Mouse (Mus musculus) lung, adult 2 months (tissue): ENCODE results near the gene Cryaa. TPM values are rescaled to one million over a fixed set of nuclear protein-coding genes. Genes with fewer than 3 reads are reported as not detected.
A peak's percentile ranks its signal among the peaks of the same experiment; 100 is the strongest.

Source experiments
- DNase-seq: peaks from one replicate; pipeline ENCODE4 v3.0.0; 2022
- H3K4me1 ChIP-seq: fragments of 200-500 bp; 2 replicates; pipeline ENCODE4 v1.6.1; 2011; ENCODE audit warnings: low read length; ENCODE audit not compliant: control insufficient read depth, insufficient read depth
- H3K4me3 ChIP-seq: fragments of 200-500 bp; replicated peaks from 2 replicates; pipeline ENCODE3; 2011; ENCODE audit warnings: low read depth, mild to moderate bottlenecking, control low read depth, low read length; ENCODE audit errors: extremely low read depth
- CTCF ChIP-seq: fragments of 200-500 bp; IDR thresholded peaks from 2 replicates; pipeline ENCODE4 v1.5.1; 2011; ENCODE audit warnings: mild to moderate bottlenecking, low read length, control low read depth; ENCODE audit not compliant: insufficient read depth
- POLR2A ChIP-seq: fragments of 200-500 bp; IDR thresholded peaks from 2 replicates; pipeline ENCODE4 v1.6.1; 2011; ENCODE audit warnings: low read depth, mild to moderate bottlenecking, control low read depth, low read length, borderline replicate concordance; ENCODE audit errors: extremely low read depth
- whole genome bisulfite sequencing: fragments of 180-500 bp; shearing (Covaris S2); methylation state at CpG from one replicate; pipeline ENCODE4 v1.1.7; 2018; 5-methylcytosine and 5-hydroxymethylcytosine counted together
- polyA plus RNA-seq: library from polyadenylated mRNA; depleted of rRNA; stranded (reverse); fragments of >200 nt; gene quantifications from 2 replicates; pipeline ENCODE4 v1.2.3, GENCODE M21; 2012

Cryaa gene
- polyA plus RNA-seq, 1 experiment: 2.5 TPM

GRCm38 (mm10) chr17:31657141-31657983 is 20.2 kb upstream of the Cryaa start:
- WGBS: 38% methylated on average over 12 of the region's 12 CpGs
- no peak for DNase-seq
- Histone ChIP-seq H3K4me3 (peak overlapping the region; percentile 87), H3K4me1 (peaks cover 11% of the 10 kb centered on the region; the same call in 1 of the 2 replicates)
- TF ChIP-seq POLR2A: no peak
- no peak for TF ChIP-seq CTCF

- no peak for DNase-seq
- peak overlapping the region; percentile 87 for H3K4me3 ChIP-seq
- TF ChIP-seq CTCF (no peak), POLR2A (no peak)
- peaks cover 11% of the 10 kb centered on the region; the same call in 1 of the 2 replicates for H3K4me1 ChIP-seq
- WGBS: under 1% methylated on average over 23 of the region's 27 CpGs
Observed at GRCm38 (mm10) chr17:31658136-31658467, 19.5 kb upstream of the Cryaa start.

GRCm38 (mm10) chr17:31658468-31659185 is 19.0 kb upstream of the Cryaa start, which contains the start of gene U2af1:
Gene U2af1 (minus strand): TSS chr17:31658892.
- WGBS: under 1% methylated on average over 76 of the region's 77 CpGs
- peak within 1 kb of the TSS; percentile 87 for H3K4me3 ChIP-seq
- no peak for TF ChIP-seq CTCF
- TF ChIP-seq POLR2A: peak; percentile 74

DNA sequence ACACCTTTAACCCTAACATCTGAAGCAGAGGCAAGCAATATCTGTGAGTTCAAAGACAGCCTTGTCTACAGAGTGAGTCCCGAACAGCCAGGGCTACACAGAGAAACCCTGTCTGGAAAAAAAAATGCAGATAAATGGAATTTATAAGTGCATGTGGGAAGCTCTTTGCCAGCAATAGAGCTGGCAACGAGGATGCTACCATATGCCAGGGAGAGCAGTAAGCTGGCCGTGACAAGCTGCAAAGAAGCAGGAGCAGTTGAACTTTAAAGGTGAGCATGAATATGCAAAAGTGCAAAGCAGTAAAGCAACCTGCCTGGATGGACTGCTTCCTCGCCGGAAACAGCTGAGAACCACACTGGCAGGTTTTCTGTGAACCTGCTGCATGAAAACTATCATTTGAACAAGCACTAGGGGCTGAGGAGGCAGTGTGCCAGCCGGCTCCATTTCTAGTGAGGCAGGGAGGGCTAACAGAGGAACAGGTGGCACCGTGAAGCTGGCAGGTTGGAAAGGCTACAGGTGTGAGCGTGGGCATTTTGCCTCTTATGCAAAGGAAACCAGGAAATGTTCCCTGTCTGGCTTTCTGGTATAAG is 16.9 kb upstream of the Cryaa start:
- TF ChIP-seq CTCF (no peak), POLR2A (no peak)
- H3K4me3 ChIP-seq: no peak overlapping the region
- peaks cover 11% of the 10 kb centered on the region; the same call in 1 of the 2 replicates for H3K4me1 ChIP-seq
- WGBS: 68% methylated on average over 8 of the region's 8 CpGs
- DNase-seq: no peak

More at GRCm38 (mm10) chr17:31658468-31659185, 19.0 kb upstream of the Cryaa start, which contains the start of gene U2af1:
- peak; percentile 97 for DNase-seq
- peaks cover 11% of the 10 kb centered on the region; the same call in 1 of the 2 replicates for H3K4me1 ChIP-seq

DNA sequence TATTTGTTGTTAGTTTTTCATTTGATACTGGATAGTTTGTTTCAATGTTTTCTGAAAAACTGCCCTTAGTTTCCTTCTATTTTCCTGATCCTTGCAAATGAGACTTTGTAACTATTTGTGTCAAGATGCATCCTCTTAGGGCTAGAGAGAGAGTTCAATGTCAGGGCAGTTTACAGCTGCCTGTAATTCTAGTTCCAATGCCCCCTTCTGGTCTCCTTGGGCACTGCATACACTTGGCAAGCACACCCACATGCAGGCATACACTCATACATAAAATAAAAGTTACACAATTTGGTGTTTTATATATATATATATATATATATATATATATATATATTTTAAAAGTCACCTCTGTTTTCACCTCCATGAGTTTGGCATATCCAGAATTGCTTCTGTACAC is 14.8 kb upstream of the Cryaa start:
- peaks cover 3% of the 10 kb centered on the region; the same call in 1 of the 2 replicates for H3K4me1 ChIP-seq
- no peak for TF ChIP-seq POLR2A
- no peak for TF ChIP-seq CTCF
- H3K4me3 ChIP-seq: no peak overlapping the region
- DNase-seq: no peak

DNA sequence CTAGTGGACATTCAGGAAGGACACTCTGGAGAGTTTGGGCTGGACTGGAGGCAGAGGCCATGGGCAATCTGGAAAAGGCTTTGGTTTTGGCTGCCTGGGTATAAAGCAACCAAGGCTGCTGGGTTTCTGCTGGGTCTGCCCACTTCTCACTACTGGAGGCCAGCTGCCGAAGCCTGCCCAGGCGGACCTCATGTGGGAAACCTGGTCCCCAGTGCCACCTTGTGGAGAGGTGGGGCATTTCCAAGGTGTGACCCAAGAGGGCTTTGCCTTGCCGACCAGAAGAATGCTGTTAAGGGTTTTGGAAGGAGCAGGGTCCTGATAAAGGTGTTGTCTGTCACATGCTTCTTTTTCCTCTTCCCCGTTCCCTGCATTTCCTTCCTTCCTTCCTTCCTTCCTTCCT is 12.8 kb upstream of the Cryaa start:
- TF ChIP-seq CTCF (peak; percentile 87), POLR2A (no peak)
- Histone ChIP-seq H3K4me1 (no peaks in the 10 kb centered on the region), H3K4me3 (no peak overlapping the region)
- peak; percentile 77 for DNase-seq
- WGBS: 7% methylated on average over 4 of the region's 4 CpGs

DNA sequence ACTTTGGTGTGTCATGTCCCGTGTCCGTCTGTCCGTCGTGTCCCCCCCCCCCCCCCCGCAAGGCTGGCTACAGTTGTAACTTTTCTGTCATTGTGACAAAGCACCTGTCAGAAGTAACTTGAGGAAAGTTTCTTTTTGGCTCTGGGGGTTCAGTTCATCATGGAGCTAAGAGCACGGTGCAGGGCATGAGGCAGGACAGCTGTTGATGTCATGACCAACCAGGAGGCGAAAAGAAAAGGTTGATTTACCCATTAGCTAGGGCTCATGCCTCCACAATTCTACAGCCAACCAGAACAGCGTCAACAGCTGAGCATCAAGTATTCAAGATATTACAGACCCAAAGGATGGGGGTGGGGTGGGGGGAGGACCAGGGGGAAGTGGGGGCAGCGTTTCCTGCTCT is 9.3 kb upstream of the Cryaa start:
- no peak overlapping the region for H3K4me3 ChIP-seq
- TF ChIP-seq CTCF (no peak), POLR2A (no peak)
- DNase-seq: no peak
- no peaks in the 10 kb centered on the region for H3K4me1 ChIP-seq
- WGBS: 56% methylated on average over 9 of the region's 9 CpGs

DNA sequence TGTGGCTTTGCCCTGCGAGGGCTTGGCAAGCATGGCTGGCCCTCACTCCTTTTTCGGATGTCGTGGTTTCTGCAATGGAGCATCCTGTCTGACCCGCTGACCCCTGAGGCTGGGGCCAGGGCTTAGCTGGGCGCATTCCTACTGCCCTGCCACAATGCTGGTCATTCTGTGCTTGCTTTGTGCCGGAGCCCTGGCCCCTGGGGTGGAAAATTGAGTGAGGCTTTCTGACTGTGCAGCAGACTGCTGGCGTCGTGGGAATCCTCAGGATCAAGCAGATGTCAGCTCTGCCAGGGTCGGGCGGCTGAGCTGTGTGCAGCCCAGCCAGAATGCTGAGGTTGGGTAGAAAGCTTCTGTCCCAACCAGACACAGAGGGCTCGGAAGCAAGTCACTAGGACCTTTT is 7.4 kb upstream of the Cryaa start:
- no peak for DNase-seq
- Histone ChIP-seq H3K4me1 (no peaks in the 10 kb centered on the region), H3K4me3 (no peak overlapping the region)
- WGBS: 65% methylated on average over 11 of the region's 11 CpGs
- TF ChIP-seq CTCF: no peak
- TF ChIP-seq POLR2A: no peak

- no peaks in the 10 kb centered on the region for H3K4me1 ChIP-seq
- WGBS: 76% methylated on average over 8 of the region's 8 CpGs
- no peak overlapping the region for H3K4me3 ChIP-seq
- DNase-seq: no peak
- TF ChIP-seq CTCF (no peak), POLR2A (no peak)
Observed at GRCm38 (mm10) chr17:31671698-31672097, 5.9 kb upstream of the Cryaa start.

DNA sequence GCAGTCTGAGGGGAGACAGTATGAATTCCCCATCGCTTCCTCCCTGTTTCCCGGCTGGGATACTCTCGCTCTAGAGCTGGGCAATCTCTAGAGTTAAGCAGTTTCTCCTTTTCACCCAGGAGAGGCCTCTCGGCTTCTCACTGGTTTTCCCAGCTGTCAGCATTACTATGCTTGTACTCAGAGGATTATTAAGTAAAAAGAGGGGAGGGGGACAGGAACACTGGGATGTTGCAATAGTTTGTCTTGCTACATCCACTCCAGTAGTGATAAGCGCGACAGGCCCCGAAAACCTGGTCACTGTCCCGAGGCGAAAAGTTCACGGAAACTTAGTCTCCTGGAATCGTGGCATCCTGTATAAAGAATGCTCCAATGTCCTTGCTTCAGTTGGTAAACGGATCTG is 5.3 kb upstream of the Cryaa start:
- TF ChIP-seq CTCF: no peak
- TF ChIP-seq POLR2A: no peak
- Histone ChIP-seq H3K4me1 (no peaks in the 10 kb centered on the region), H3K4me3 (no peak overlapping the region)
- no peak for DNase-seq
- WGBS: 75% methylated on average over 12 of the region's 12 CpGs
